In genomic region chr5:112182775-112183174, GRCm38 (mm10) we compare ENCODE assay signal across 8 mouse cellular contexts.
DNase-seq lines count a peak whose midpoint lies in the region; ATAC-seq and TF ChIP-seq lines count a peak whose summit lies in the region.

No protein-coding gene starts in this region.

- no peaks in the 10 kb centered on the region for H3K4me1 ChIP-seq in forebrain, postnatal 0 days (ENCODE audit: insufficient read depth)
- no peaks in the 10 kb centered on the region for H3K4me1 ChIP-seq in midbrain, postnatal 0 days (ENCODE audit: insufficient read depth, low read length)

- no peaks in the 10 kb centered on the region for H3K27me3 ChIP-seq in forebrain, postnatal 0 days (ENCODE audit: insufficient read depth, low read length)
- no peaks in the 10 kb centered on the region for H3K27me3 ChIP-seq in midbrain, postnatal 0 days (ENCODE audit: insufficient read depth, low read length)

- ATAC-seq in forebrain, postnatal 0 days, result 0 out of 2 replicates have a peak, but pooled peaks have one; percentile 25
- no peak for ATAC-seq in midbrain, postnatal 0 days (ENCODE audit: low FRiP score)

- WGBS in forebrain, postnatal 0 days, result 39% methylated on average over 8 of the region's 8 CpGs
- WGBS in midbrain, postnatal 0 days, result 48% methylated on average over 8 of the region's 8 CpGs

- H3K9me3 ChIP-seq in forebrain, postnatal 0 days (ENCODE audit: low read length), result no peaks in the 10 kb centered on the region
- no peaks in the 10 kb centered on the region for H3K9me3 ChIP-seq in midbrain, postnatal 0 days (ENCODE audit: low read length)

- no peaks in the 10 kb centered on the region for H3K36me3 ChIP-seq in forebrain, postnatal 0 days (ENCODE audit: insufficient read depth)
- no peaks in the 10 kb centered on the region for H3K36me3 ChIP-seq in midbrain, postnatal 0 days (ENCODE audit: insufficient read depth, low read length)

- peak; percentile 80 for TF ChIP-seq CTCF in forebrain, postnatal 0 days (IDR thresholded peaks at IDR 0.05; ENCODE audit: low read depth)
- TF ChIP-seq CTCF in midbrain, postnatal 0 days (IDR thresholded peaks at IDR 0.05), result peak; percentile 80

- H3K4me2 ChIP-seq in forebrain, postnatal 0 days (ENCODE audit: low read depth), result no peak overlapping the region
- H3K4me2 ChIP-seq in midbrain, postnatal 0 days (ENCODE audit: low read depth, low read length, poor library complexity, severe bottlenecking), result no peak overlapping the region

- DNase-seq in adrenal gland, adult 2 months, result peak; percentile 8
- DNase-seq in adrenal gland, adult 18-20 months (ENCODE audit: low spot score in 2 of 2), result no peak
- peak; percentile 50 for DNase-seq in kidney, postnatal 10 days
- DNase-seq in kidney, adult 18-20 months, result no peak
- peak; percentile 65 for DNase-seq in ES-CJ7 (ENCODE audit: low read depth, low spot score)
- peak; percentile 52 for DNase-seq in forebrain, postnatal 0 days
- peak; percentile 48 for DNase-seq in midbrain, postnatal 0 days (ENCODE audit: low spot score)
- DNase-seq in T-cell, adult 2 months (ENCODE audit: low spot score), result no peak

- H3K4me3 ChIP-seq in forebrain, postnatal 0 days (ENCODE audit: low read depth, low read length), result no peak overlapping the region
- no peak overlapping the region for H3K4me3 ChIP-seq in midbrain, postnatal 0 days (ENCODE audit: low read depth, low read length)

- H3K27ac ChIP-seq in forebrain, postnatal 0 days (ENCODE audit: low read depth, low read length), result no peak overlapping the region
- H3K27ac ChIP-seq in midbrain, postnatal 0 days (ENCODE audit: low read depth, low read length), result no peak overlapping the region

- no peak overlapping the region for H3K9ac ChIP-seq in forebrain, postnatal 0 days
- no peak overlapping the region for H3K9ac ChIP-seq in midbrain, postnatal 0 days (replicated peaks; ENCODE audit: low read length, poor library complexity, severe bottlenecking)

Comparison
In these comparisons a context has a peak if more than half of its experiments do, and no peak if none do; other contexts are left out.
1. DNase-seq: peak in adrenal gland, adult 2 months (single experiment), kidney, postnatal 10 days (single experiment), ES-CJ7 (single experiment), forebrain, postnatal 0 days (single experiment) and midbrain, postnatal 0 days (single experiment); none in adrenal gland, adult 18-20 months (0 of 2), kidney, adult 18-20 months (single experiment) and T-cell, adult 2 months (single experiment).